Mouse (Mus musculus): ENCODE measurements around the gene Pxmp4. TPM values are rescaled to one million over a fixed set of nuclear protein-coding genes. Genes with fewer than 3 reads are reported as not detected.

The Pxmp4 gene
- 10 to 100 TPM; 14.9 to 15.0 TPM for total RNA-seq (2023)

DNA sequence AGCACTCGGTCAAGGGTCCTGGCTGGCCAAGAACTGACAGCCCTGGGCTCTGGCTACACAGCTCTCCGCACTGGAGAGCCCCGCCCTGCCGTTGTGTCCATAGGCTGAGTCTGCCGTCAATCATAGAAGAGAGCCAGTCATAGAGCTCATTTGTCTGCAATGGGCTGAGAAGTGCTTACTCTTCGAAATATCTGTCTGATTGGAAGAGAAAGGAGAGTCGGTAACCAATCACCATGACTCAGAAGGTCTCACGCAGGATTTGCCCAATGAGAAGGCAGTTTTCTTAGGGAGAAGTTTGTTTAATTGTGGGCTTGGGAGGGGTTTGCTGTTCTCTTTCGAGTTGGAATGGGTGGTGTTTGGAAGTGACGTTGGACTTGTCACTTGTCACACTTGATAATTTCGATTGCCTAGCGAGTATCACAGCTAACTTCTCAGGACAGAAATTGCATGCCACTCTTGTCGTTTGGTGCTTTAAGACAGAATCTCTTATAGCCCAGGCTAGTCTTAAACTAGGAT is at the start of gene Pxmp4:
TSS of gene Pxmp4 (minus strand) at position 71 of the 516 bp plus-strand sequence.

GRCm38 (mm10) chr2:154651363-154651762 is 47.9 kb upstream of the Pxmp4 start, which contains the start of gene Chmp4b:
Gene Chmp4b, plus strand, starts transcription at chr2:154651705.

GRCm38 (mm10) chr2:154613118-154614115 is 9.9 kb upstream of the Pxmp4 start, which contains the start of the genes Zfp341 and 4930519P11Rik:
Gene Zfp341, plus strand, starts transcription at chr2:154613297.
Gene 4930519P11Rik, minus strand, starts transcription at chr2:154613437.

DNA sequence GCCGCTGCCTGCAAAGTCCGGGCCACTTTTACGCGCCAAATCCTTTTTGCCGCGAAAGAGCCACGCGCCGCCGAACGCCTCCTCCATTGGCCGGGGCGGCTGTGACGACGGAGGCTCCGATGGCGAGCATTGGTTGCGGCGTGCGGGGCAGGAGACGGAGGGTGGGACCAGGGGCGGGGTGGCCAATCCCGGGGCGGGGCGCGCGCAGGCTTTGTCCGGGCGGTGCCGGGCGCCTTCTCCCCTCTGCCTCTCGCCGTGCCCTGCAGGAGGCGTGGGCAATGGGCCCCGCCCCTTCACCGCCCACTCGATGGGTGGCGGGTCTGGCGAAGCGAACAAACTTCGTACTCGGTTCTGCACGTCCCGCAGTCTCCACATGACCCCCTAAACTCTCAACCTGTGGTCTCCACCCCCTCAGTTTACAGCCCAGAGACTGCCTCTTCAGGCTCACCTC is 33.6 kb downstream of the Pxmp4 start, which contains the start of gene E2f1:
TSS of gene E2f1 (minus strand) at position 57 of the 451 bp plus-strand sequence.

DNA sequence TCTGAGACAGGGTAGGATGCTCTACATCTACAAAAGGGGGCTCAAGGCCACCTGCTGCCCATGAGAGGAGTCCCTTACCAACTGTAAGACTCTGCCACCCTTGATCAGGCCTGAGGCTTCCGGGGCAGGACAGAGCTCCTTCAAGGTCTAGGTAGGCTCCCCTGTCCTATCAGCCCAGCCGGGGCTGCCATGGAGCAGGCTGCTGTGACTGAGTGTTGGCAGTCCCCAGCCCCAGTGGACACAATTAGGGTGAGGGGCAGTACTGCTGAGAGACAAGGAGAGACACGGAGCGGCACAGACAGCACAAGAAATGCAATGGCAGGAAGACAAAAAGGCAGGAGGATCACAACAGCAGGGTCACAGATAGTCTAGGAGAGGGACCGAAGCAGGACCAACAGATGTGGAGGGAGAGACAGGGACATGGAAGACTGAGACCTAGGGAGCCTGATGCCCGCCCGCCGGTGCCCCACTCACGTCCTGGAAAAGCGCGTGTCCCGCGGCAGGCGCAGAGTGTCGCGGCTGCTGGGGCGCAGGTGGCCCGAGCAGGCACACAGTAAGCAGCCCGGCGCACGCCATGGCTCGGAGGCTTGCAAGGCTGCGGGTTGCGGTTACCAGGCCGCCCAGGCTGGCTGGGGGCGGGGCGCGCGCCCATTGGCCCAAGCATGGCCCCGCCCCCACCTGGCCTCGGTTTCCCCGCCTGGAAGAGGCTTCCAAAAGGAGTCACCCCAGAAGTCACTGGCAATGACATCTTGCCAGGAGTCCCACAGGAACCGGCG is 45.1 kb downstream of the Pxmp4 start, which contains the start of gene Necab3:
TSS of gene Necab3 (minus strand) at position 627 of the 776 bp plus-strand sequence.

DNA sequence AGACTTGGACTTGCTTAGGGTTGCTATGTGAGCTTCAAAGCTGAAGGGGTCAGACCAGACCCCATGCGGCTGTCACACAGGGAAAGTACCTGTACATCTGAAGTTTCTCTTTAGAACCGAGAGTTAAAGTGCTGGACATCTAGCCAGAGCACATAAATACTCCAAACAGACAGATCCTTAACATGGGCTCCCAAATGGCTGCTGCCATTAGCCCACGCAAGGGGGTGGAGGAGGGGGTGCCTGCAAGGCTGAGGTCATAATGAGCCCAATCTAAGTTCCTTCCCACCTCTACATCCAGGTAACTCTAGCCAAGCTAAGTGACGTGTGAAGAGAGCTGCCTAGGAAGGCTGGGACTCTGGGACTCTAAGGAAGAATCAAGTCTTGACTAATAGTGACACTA is 52.0 kb downstream of the Pxmp4 start, which contains the start of gene Actl10:
TSS of gene Actl10 (plus strand) at position 301 of the 400 bp plus-strand sequence.

DNA sequence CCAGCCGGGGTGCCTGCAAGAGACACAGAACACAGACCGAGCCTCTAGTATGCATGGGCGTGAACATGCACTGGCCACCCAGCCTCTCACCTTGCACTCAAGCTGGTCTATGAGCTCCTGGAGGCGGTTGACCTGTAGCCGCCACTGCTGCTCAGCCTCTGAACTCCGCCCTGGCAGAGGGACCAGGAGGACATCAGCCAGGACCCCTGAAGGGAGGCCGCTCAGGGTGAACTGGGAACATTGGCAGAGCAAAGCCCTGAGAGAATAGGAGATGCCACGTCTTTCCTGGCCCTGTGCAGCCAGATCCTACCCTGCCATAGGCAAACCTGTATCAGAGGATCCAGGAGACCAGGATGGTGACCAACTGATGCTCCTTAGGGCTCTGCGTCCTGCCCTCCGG is 56.8 kb downstream of the Pxmp4 start, which contains the start of gene 1700003F12Rik:
TSS of gene 1700003F12Rik (plus strand) at position 375 of the 400 bp plus-strand sequence.

Other genes starting within 250 kb of the Pxmp4 start
- 10 to 100 TPM in 1 of 2 experiments, 1 to 10 TPM in 1; 7.7 to 10.8 TPM for gene Cdk5rap1, start 230.7 kb downstream of the Pxmp4 start, total RNA-seq (2023)
- gene Snta1, start 195.6 kb downstream of the Pxmp4 start, total RNA-seq (2023) = 10 to 100 TPM; 17.2 to 20.8 TPM
- 10 to 100 TPM; 22.0 to 22.3 TPM for gene Cbfa2t2, start 167.2 kb downstream of the Pxmp4 start, total RNA-seq (2023)
- gene 1700003F12Rik, start 56.6 kb downstream of the Pxmp4 start, total RNA-seq (2023) = 1 to 10 TPM; 1.9 to 2.0 TPM
- gene Actl10, start 51.9 kb downstream of the Pxmp4 start, total RNA-seq (2023) = under 1 TPM in 1 of 2 experiments, not detected in 1; 0.42 TPM
- under 1 TPM; 0.30 to 0.79 TPM for gene Necab3, start 44.8 kb downstream of the Pxmp4 start, total RNA-seq (2023)
- 10 to 100 TPM; 10.5 to 10.6 TPM for gene E2f1, start 33.8 kb downstream of the Pxmp4 start, total RNA-seq (2023)
- gene Zfp341, start 9.6 kb upstream of the Pxmp4 start, total RNA-seq (2023) = 1 to 10 TPM; 4.9 to 5.8 TPM
- not detected for gene 4930519P11Rik, start 9.7 kb upstream of the Pxmp4 start, total RNA-seq (2023)
- gene Chmp4b, start 48.0 kb upstream of the Pxmp4 start, total RNA-seq (2023) = 100 to 1,000 TPM; 209 to 230 TPM
- not detected for gene Gm14214, start 166.3 kb upstream of the Pxmp4 start, total RNA-seq (2023)
- gene Raly, start 187.4 kb upstream of the Pxmp4 start, total RNA-seq (2023) = 100 to 1,000 TPM; 178 to 210 TPM
- gene a, start 187.7 kb upstream of the Pxmp4 start, total RNA-seq (2023) = not detected